Mouse (Mus musculus) gastrocnemius, postnatal 14 days (tissue): ENCODE data around the gene Commd4. TPM values are rescaled to one million over a fixed set of nuclear protein-coding genes. Genes with fewer than 3 reads are reported as not detected.
A peak's percentile ranks its signal among the peaks of the same experiment; 100 is the strongest.
"Not testable (repeated sequence)": the region's sequence is repeated elsewhere in the genome, so short reads cannot be mapped to it uniquely, and the experiment has no call there.

Source experiments
- DNase-seq: peaks from one replicate; pipeline ENCODE4 v3.0.0; 2021; ENCODE audit warnings: mixed read lengths
- intact Hi-C: fragments of 180-260 bp; cut with DNase I; formaldehyde crosslinking; loops from one replicate; pipeline ENCODE4 v1.15.1; 2025; ENCODE audit warnings: low total_unique reads
- long read RNA-seq, 2 experiments: library from polyadenylated mRNA; stranded (forward); transcript quantifications; one replicate each; pipeline ENCODE4 v2.0.0; 2021
- total RNA-seq, 2 experiments: library from RNA; stranded (reverse); gene quantifications; 2 replicates each; pipeline ENCODE4 v1.2.3; 2021

The Commd4 gene
- 10 to 100 TPM; 22.1 to 24.4 TPM for total RNA-seq
- long read RNA-seq, experiment 1, transcript Commd4-201 (8 exons, 858 nt), result major isoform, 22 of 32 reads
- long read RNA-seq, experiment 1, partial matches to known transcripts, result 1 of 32 reads
- long read RNA-seq, experiment 1, other reads (novel, unspliced or antisense), result 4 of 32 reads
- long read RNA-seq, experiment 2, transcript Commd4-204 (7 exons, 1,941 nt), result minor isoform, 9 of 36 reads
- long read RNA-seq, experiment 2, transcript Commd4-201 (8 exons, 858 nt), result major isoform, 23 of 36 reads
- long read RNA-seq, experiment 2, partial matches to known transcripts, result 2 of 36 reads
- long read RNA-seq, experiment 2, other reads (novel, unspliced or antisense), result 2 of 36 reads

- DNase-seq, result peak; percentile 92
- intact Hi-C loops, result no loop called here
These were observed at the start of gene Commd4 for GRCm38 (mm10) chr9:57158013-57158470. Gene Commd4 (minus strand): TSS chr9:57158331.

- no peak for DNase-seq
- intact Hi-C loops, result loop anchor here (5.0 kb wide), 1 partner anchor 225 kb away; no protein-coding TSS in a partner anchor
These were observed 48.8 kb upstream of the Commd4 start for GRCm38 (mm10) chr9:57206896-57207295.

- intact Hi-C loops, result not testable (repeated sequence)
These were observed 45.4 kb upstream of the Commd4 start for GRCm38 (mm10) chr9:57203571-57203970.

GRCm38 (mm10) chr9:57202981-57203380, 44.9 kb upstream of the Commd4 start:
- no peak for DNase-seq
- intact Hi-C loops, result no loop called here

More at GRCm38 (mm10) chr9:57203571-57203970, 45.4 kb upstream of the Commd4 start:
- DNase-seq, result not testable (repeated sequence)

- no peak for DNase-seq
- intact Hi-C loops, result no loop called here
These were observed 39.3 kb upstream of the Commd4 start for GRCm38 (mm10) chr9:57197414-57197813.

- intact Hi-C loops, result no loop called here
- DNase-seq, result no peak
These were observed 38.6 kb upstream of the Commd4 start for GRCm38 (mm10) chr9:57196708-57197107.

GRCm38 (mm10) chr9:57168411-57168810, 10.3 kb upstream of the Commd4 start:
- DNase-seq, result no peak
- intact Hi-C loops, result loop anchor here (10.0 kb wide), 1 partner anchor 46 kb away; no protein-coding TSS in a partner anchor

GRCm38 (mm10) chr9:57166173-57166572, 8.0 kb upstream of the Commd4 start:
- DNase-seq, result no peak
- intact Hi-C loops, result loop anchor here (10.0 kb wide), 1 partner anchor 49 kb away; no protein-coding TSS in a partner anchor

- intact Hi-C loops, result loop anchor here (10.0 kb wide), 1 partner anchor 52 kb away; no protein-coding TSS in a partner anchor
- DNase-seq, result no peak
These were observed 5.0 kb upstream of the Commd4 start for GRCm38 (mm10) chr9:57163137-57163536.

- intact Hi-C loops, result loop anchor here (10.0 kb wide), 1 partner anchor 52 kb away; no protein-coding TSS in a partner anchor
- DNase-seq, result no peak
These were observed 4.4 kb upstream of the Commd4 start for GRCm38 (mm10) chr9:57162496-57162895.

GRCm38 (mm10) chr9:57158506-57158905, 375 bp upstream of the Commd4 start:
- intact Hi-C loops, result no loop called here
- DNase-seq, result no peak

GRCm38 (mm10) chr9:57157499-57157898, 632 bp downstream of the Commd4 start:
- intact Hi-C loops, result no loop called here
- DNase-seq, result no peak

- intact Hi-C loops, result no loop called here
- no peak for DNase-seq
These were observed 1.3 kb downstream of the Commd4 start for GRCm38 (mm10) chr9:57156823-57157222.

- no peak for DNase-seq
- intact Hi-C loops, result no loop called here
These were observed 1.7 kb downstream of the Commd4 start for GRCm38 (mm10) chr9:57156383-57156782.

GRCm38 (mm10) chr9:57152331-57152730, 5.8 kb downstream of the Commd4 start:
- no peak for DNase-seq
- intact Hi-C loops, result no loop called here

- intact Hi-C loops, result no loop called here
These were observed 7.9 kb downstream of the Commd4 start for GRCm38 (mm10) chr9:57150192-57150591.

GRCm38 (mm10) chr9:57149021-57149420, 9.1 kb downstream of the Commd4 start:
- intact Hi-C loops, result no loop called here
- DNase-seq, result no peak

More at GRCm38 (mm10) chr9:57150192-57150591, 7.9 kb downstream of the Commd4 start:
- DNase-seq, result no peak

GRCm38 (mm10) chr9:57148144-57148878, 9.8 kb downstream of the Commd4 start, which contains the start of gene Neil1:
Gene Neil1 (minus strand): TSS chr9:57148305.
- DNase-seq, result peak; percentile 81
- intact Hi-C loops, result no loop called here

GRCm38 (mm10) chr9:57147205-57148143, 10.7 kb downstream of the Commd4 start:
- no peak for DNase-seq
- intact Hi-C loops, result no loop called here
